Mouse (Mus musculus): ENCODE data around the gene Gm20830. TPM values are rescaled to one million over a fixed set of nuclear protein-coding genes. Genes with fewer than 3 reads are reported as not detected.
"Not testable (repeated sequence)": the region's sequence is repeated elsewhere in the genome, so short reads cannot be mapped to it uniquely, and the experiment has no call there.

The Gm20830 gene
- total RNA-seq (2021): not detected

DNA sequence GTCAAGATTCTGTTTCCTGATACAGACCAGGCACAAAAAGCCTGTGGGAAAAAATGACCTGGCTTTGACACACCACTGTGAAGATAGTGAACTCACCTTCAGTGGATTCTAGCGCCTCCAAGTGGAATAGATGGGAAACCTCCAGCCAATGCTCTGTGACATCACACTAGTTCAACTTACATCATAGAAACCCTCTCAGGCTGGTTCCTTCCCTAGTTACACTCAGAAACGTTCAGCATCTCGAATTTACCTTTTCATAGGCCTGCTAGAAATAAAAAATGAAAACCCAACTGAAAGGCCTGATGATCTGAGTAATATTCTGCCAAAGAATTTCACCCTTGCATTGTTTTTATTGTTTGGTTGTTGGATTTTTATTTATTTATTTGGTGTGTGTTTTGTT, at the start of gene Gm20830:
Gene Gm20830, minus strand, starts transcription at position 101 of the 400 bp plus-strand sequence.
- intact Hi-C loops (cut with DNase I): not testable (repeated sequence)

More for the DNA sequence above, at the start of gene Gm20830:
- not testable (repeated sequence) for DNase-seq

Other genes starting within 250 kb of the Gm20830 start
- gene Gm21719, start 235.4 kb downstream of the Gm20830 start, total RNA-seq (2021): not detected

Data from heart, postnatal 10 days (tissue).